Mouse (Mus musculus): ENCODE measurements around the gene Gstt4. TPM values are rescaled to one million over a fixed set of nuclear protein-coding genes. Genes with fewer than 3 reads are reported as not detected.

Gene Gstt4
- polyA plus RNA-seq, 1 experiment from 2014 or later: not detected

- Histone ChIP-seq H3K4me3 (replicated peaks; ENCODE audit: low read depth, low read length) (peak overlapping the region; percentile 32), H3K4me1 (ENCODE audit: control insufficient read depth, insufficient read depth, low read length) (peaks cover 21% of the 10 kb centered on the region; the same call in 1 of the 2 replicates), H3K27me3 (ENCODE audit: control insufficient read depth, insufficient read depth, low read length) (peaks cover 22% of the 10 kb centered on the region), H3K27ac (replicated peaks; ENCODE audit: low read depth, low read length) (no peak overlapping the region), H3K9me3 (ENCODE audit: control insufficient read depth, low read length) (no peaks in the 10 kb centered on the region), H3K36me3 (ENCODE audit: control insufficient read depth, insufficient read depth, low read length) (no peaks in the 10 kb centered on the region), H3K4me2 (ENCODE audit: low read length) (peak overlapping the region; percentile 64), H3K9ac (replicated peaks; ENCODE audit: low read length) (peak overlapping the region; percentile 44; the same call in 1 of the 2 replicates)
- DNase-seq (peak; percentile 79), ATAC-seq (ENCODE audit: low FRiP score, low TSS enrichment) (no peak)
- WGBS: 3% methylated on average over 21 of the region's 21 CpGs
Measured at GRCm38 (mm10) chr10:75834250-75834649, 11.9 kb upstream of the Gstt4 start.

- Histone ChIP-seq H3K36me3 (ENCODE audit: control insufficient read depth, insufficient read depth, low read length) (no peaks in the 10 kb centered on the region), H3K4me2 (ENCODE audit: low read length) (peak overlapping the region; percentile 64), H3K27me3 (ENCODE audit: control insufficient read depth, insufficient read depth, low read length) (peaks cover 22% of the 10 kb centered on the region), H3K9me3 (ENCODE audit: control insufficient read depth, low read length) (no peaks in the 10 kb centered on the region), H3K9ac (replicated peaks; ENCODE audit: low read length) (no peak overlapping the region; the same call in 1 of the 2 replicates), H3K4me1 (ENCODE audit: control insufficient read depth, insufficient read depth, low read length) (peaks cover 21% of the 10 kb centered on the region; the same call in 1 of the 2 replicates), H3K27ac (replicated peaks; ENCODE audit: low read depth, low read length) (no peak overlapping the region), H3K4me3 (replicated peaks; ENCODE audit: low read depth, low read length) (peak overlapping the region; percentile 32)
- ATAC-seq (ENCODE audit: low FRiP score, low TSS enrichment) (no peak), DNase-seq (no peak)
- WGBS: 20% methylated on average over 21 of the region's 21 CpGs
Measured at GRCm38 (mm10) chr10:75833456-75834080, 11.2 kb upstream of the Gstt4 start.

GRCm38 (mm10) chr10:75832272-75832895 is 10.0 kb upstream of the Gstt4 start:
- peaks cover 13% of the 10 kb centered on the region; the same call in 1 of the 2 replicates for H3K4me1 ChIP-seq (ENCODE audit: control insufficient read depth, insufficient read depth, low read length)
- no peaks in the 10 kb centered on the region for H3K36me3 ChIP-seq (ENCODE audit: control insufficient read depth, insufficient read depth, low read length)
- no peak overlapping the region for H3K4me2 ChIP-seq (ENCODE audit: low read length)
- ATAC-seq (ENCODE audit: low FRiP score, low TSS enrichment) (no peak), DNase-seq (peak; percentile 19)
- no peak overlapping the region for H3K9ac ChIP-seq (replicated peaks; ENCODE audit: low read length)
- WGBS: 70% methylated on average over 13 of the region's 13 CpGs
- peaks cover 22% of the 10 kb centered on the region for H3K27me3 ChIP-seq (ENCODE audit: control insufficient read depth, insufficient read depth, low read length)
- H3K27ac ChIP-seq (replicated peaks; ENCODE audit: low read depth, low read length): no peak overlapping the region
- H3K4me3 ChIP-seq (replicated peaks; ENCODE audit: low read depth, low read length): no peak overlapping the region
- no peaks in the 10 kb centered on the region for H3K9me3 ChIP-seq (ENCODE audit: control insufficient read depth, low read length)

- Histone ChIP-seq H3K4me2 (ENCODE audit: low read length) (no peak overlapping the region), H3K4me3 (replicated peaks; ENCODE audit: low read depth, low read length) (no peak overlapping the region), H3K9ac (replicated peaks; ENCODE audit: low read length) (no peak overlapping the region), H3K27me3 (ENCODE audit: control insufficient read depth, insufficient read depth, low read length) (peaks cover 22% of the 10 kb centered on the region), H3K9me3 (ENCODE audit: control insufficient read depth, low read length) (no peaks in the 10 kb centered on the region), H3K36me3 (ENCODE audit: control insufficient read depth, insufficient read depth, low read length) (no peaks in the 10 kb centered on the region), H3K4me1 (ENCODE audit: control insufficient read depth, insufficient read depth, low read length) (peaks cover 9% of the 10 kb centered on the region; the same call in 1 of the 2 replicates), H3K27ac (replicated peaks; ENCODE audit: low read depth, low read length) (no peak overlapping the region)
- 88% methylated on average over 2 of the region's 2 CpGs for WGBS
- DNase-seq (no peak), ATAC-seq (ENCODE audit: low FRiP score, low TSS enrichment) (no peak)
Measured at GRCm38 (mm10) chr10:75830275-75830670, 7.9 kb upstream of the Gstt4 start.

GRCm38 (mm10) chr10:75829529-75830274 is 7.4 kb upstream of the Gstt4 start:
- Histone ChIP-seq H3K27me3 (ENCODE audit: control insufficient read depth, insufficient read depth, low read length) (peaks cover 21% of the 10 kb centered on the region), H3K9ac (replicated peaks; ENCODE audit: low read length) (no peak overlapping the region), H3K27ac (replicated peaks; ENCODE audit: low read depth, low read length) (no peak overlapping the region), H3K4me2 (ENCODE audit: low read length) (no peak overlapping the region), H3K4me1 (ENCODE audit: control insufficient read depth, insufficient read depth, low read length) (peaks cover 9% of the 10 kb centered on the region; the same call in 1 of the 2 replicates), H3K9me3 (ENCODE audit: control insufficient read depth, low read length) (no peaks in the 10 kb centered on the region), H3K36me3 (ENCODE audit: control insufficient read depth, insufficient read depth, low read length) (no peaks in the 10 kb centered on the region), H3K4me3 (replicated peaks; ENCODE audit: low read depth, low read length) (no peak overlapping the region)
- DNase-seq (no peak), ATAC-seq (ENCODE audit: low FRiP score, low TSS enrichment) (no peak)
- WGBS: 84% methylated on average over 2 of the region's 2 CpGs

GRCm38 (mm10) chr10:75828500-75828931 is 6.2 kb upstream of the Gstt4 start:
- Histone ChIP-seq H3K27ac (replicated peaks; ENCODE audit: low read depth, low read length) (no peak overlapping the region), H3K4me3 (replicated peaks; ENCODE audit: low read depth, low read length) (no peak overlapping the region), H3K4me1 (ENCODE audit: control insufficient read depth, insufficient read depth, low read length) (no peaks in the 10 kb centered on the region), H3K9me3 (ENCODE audit: control insufficient read depth, low read length) (no peaks in the 10 kb centered on the region), H3K9ac (replicated peaks; ENCODE audit: low read length) (no peak overlapping the region), H3K36me3 (ENCODE audit: control insufficient read depth, insufficient read depth, low read length) (no peaks in the 10 kb centered on the region), H3K4me2 (ENCODE audit: low read length) (no peak overlapping the region), H3K27me3 (ENCODE audit: control insufficient read depth, insufficient read depth, low read length) (peaks cover 9% of the 10 kb centered on the region)
- DNase-seq (peak; percentile 34), ATAC-seq (ENCODE audit: low FRiP score, low TSS enrichment) (no peak)

- Histone ChIP-seq H3K27me3 (ENCODE audit: control insufficient read depth, insufficient read depth, low read length) (peaks cover 4% of the 10 kb centered on the region; the same call in 1 of the 2 replicates), H3K27ac (replicated peaks; ENCODE audit: low read depth, low read length) (no peak overlapping the region), H3K4me2 (ENCODE audit: low read length) (no peak overlapping the region), H3K36me3 (ENCODE audit: control insufficient read depth, insufficient read depth, low read length) (no peaks in the 10 kb centered on the region), H3K9ac (replicated peaks; ENCODE audit: low read length) (no peak overlapping the region), H3K4me3 (replicated peaks; ENCODE audit: low read depth, low read length) (no peak overlapping the region), H3K9me3 (ENCODE audit: control insufficient read depth, low read length) (no peaks in the 10 kb centered on the region), H3K4me1 (ENCODE audit: control insufficient read depth, insufficient read depth, low read length) (no peaks in the 10 kb centered on the region)
- no peak for ATAC-seq (ENCODE audit: low FRiP score, low TSS enrichment)
- DNase-seq: peak; percentile 35
- 94% methylated on average over 4 of the region's 4 CpGs for WGBS
Measured at GRCm38 (mm10) chr10:75827668-75828360, 5.5 kb upstream of the Gstt4 start.

GRCm38 (mm10) chr10:75824530-75824929 is 2.2 kb upstream of the Gstt4 start:
- Histone ChIP-seq H3K27me3 (ENCODE audit: control insufficient read depth, insufficient read depth, low read length) (no peaks in the 10 kb centered on the region), H3K4me3 (replicated peaks; ENCODE audit: low read depth, low read length) (no peak overlapping the region), H3K9ac (replicated peaks; ENCODE audit: low read length) (no peak overlapping the region), H3K4me2 (ENCODE audit: low read length) (no peak overlapping the region), H3K27ac (replicated peaks; ENCODE audit: low read depth, low read length) (no peak overlapping the region), H3K36me3 (ENCODE audit: control insufficient read depth, insufficient read depth, low read length) (no peaks in the 10 kb centered on the region), H3K4me1 (ENCODE audit: control insufficient read depth, insufficient read depth, low read length) (no peaks in the 10 kb centered on the region), H3K9me3 (ENCODE audit: control insufficient read depth, low read length) (no peaks in the 10 kb centered on the region)
- no peak for DNase-seq
- no peak for ATAC-seq (ENCODE audit: low FRiP score, low TSS enrichment)
- 90% methylated on average over 4 of the region's 4 CpGs for WGBS
